Mouse (Mus musculus): Measurements from ENCODE around the gene Gm4559. TPM values are rescaled to one million over a fixed set of nuclear protein-coding genes. Genes with fewer than 3 reads are reported as not detected.
"Not testable (repeated sequence)": the region's sequence is repeated elsewhere in the genome, so short reads cannot be mapped to it uniquely, and the experiment has no call there.

Gm4559 gene
- polyA plus RNA-seq, 1 experiment from 2014 or later = not detected

GRCm38 (mm10) chr7:142284023-142284591, 9.9 kb upstream of the Gm4559 start:
- H3K36me3 ChIP-seq (ENCODE audit: control insufficient read depth, insufficient read depth, low read length) = no peaks in the 10 kb centered on the region
- peak overlapping the region; percentile 45; the same call in 1 of the 2 replicates for H3K27ac ChIP-seq (ENCODE audit: low read depth, low read length)
- no peaks in the 10 kb centered on the region for H3K9me3 ChIP-seq (ENCODE audit: control insufficient read depth, low read length)
- no peaks in the 10 kb centered on the region for H3K27me3 ChIP-seq (ENCODE audit: control insufficient read depth, insufficient read depth, low read length)
- under 1% methylated on average over 38 of the region's 38 CpGs for WGBS
- peak overlapping the region; percentile 81 for H3K4me2 ChIP-seq (ENCODE audit: low read depth, low read length)
- peak overlapping the region; percentile 53 for H3K4me3 ChIP-seq (ENCODE audit: low read depth, low read length)
- peaks cover 7% of the 10 kb centered on the region for H3K4me1 ChIP-seq (ENCODE audit: control insufficient read depth, insufficient read depth, low read length)
- H3K9ac ChIP-seq (replicated peaks; ENCODE audit: low read depth, low read length) = peak overlapping the region; percentile 57
- ATAC-seq (ENCODE audit: low read depth) = peak; percentile 57

- H3K4me2 ChIP-seq (ENCODE audit: low read depth, low read length); H3K4me1 ChIP-seq (ENCODE audit: control insufficient read depth, insufficient read depth, low read length): not testable (repeated sequence)
Observed at GRCm38 (mm10) chr7:142282847-142283246, 8.7 kb upstream of the Gm4559 start.

GRCm38 (mm10) chr7:142279291-142279690, 5.1 kb upstream of the Gm4559 start:
- not testable (repeated sequence) for H3K27me3 ChIP-seq (ENCODE audit: control insufficient read depth, insufficient read depth, low read length); H3K9me3 ChIP-seq (ENCODE audit: control insufficient read depth, low read length); ATAC-seq (ENCODE audit: low read depth); H3K36me3 ChIP-seq (ENCODE audit: control insufficient read depth, insufficient read depth, low read length); H3K9ac ChIP-seq (replicated peaks; ENCODE audit: low read depth, low read length); H3K4me2 ChIP-seq (ENCODE audit: low read depth, low read length); H3K27ac ChIP-seq (ENCODE audit: low read depth, low read length); H3K4me1 ChIP-seq (ENCODE audit: control insufficient read depth, insufficient read depth, low read length); H3K4me3 ChIP-seq (ENCODE audit: low read depth, low read length)
- WGBS = 65% methylated on average over 1 of the region's 1 CpGs

More at GRCm38 (mm10) chr7:142282847-142283246, 8.7 kb upstream of the Gm4559 start:
- H3K4me3 ChIP-seq (ENCODE audit: low read depth, low read length); H3K36me3 ChIP-seq (ENCODE audit: control insufficient read depth, insufficient read depth, low read length); H3K9ac ChIP-seq (replicated peaks; ENCODE audit: low read depth, low read length); ATAC-seq (ENCODE audit: low read depth); H3K9me3 ChIP-seq (ENCODE audit: control insufficient read depth, low read length); H3K27me3 ChIP-seq (ENCODE audit: control insufficient read depth, insufficient read depth, low read length); H3K27ac ChIP-seq (ENCODE audit: low read depth, low read length): not testable (repeated sequence)
- 26% methylated on average over 2 of the region's 2 CpGs for WGBS

- not testable (repeated sequence) for ATAC-seq (ENCODE audit: low read depth)
Observed at GRCm38 (mm10) chr7:142278183-142278582, 4.0 kb upstream of the Gm4559 start.

DNA sequence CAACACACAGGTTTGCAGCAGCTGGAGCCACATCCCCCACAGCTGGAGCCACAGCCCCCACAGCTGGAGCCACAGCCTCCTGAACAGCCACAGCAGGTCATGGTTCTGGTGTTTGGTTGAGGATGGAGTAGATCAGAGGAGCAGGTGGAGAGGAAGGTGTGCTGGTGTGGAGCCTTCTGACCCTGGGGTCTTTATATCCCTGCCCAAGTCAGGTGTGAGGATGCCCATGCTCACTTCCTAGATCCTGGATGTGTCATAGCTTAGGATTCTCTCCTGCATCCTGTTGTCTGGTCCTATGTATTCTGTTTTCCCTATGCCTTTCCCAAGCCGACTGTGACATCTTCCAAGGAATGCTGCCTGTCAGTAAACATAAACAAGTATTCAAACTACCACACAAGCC, 15.9 kb downstream of the Gm4559 start, which contains the start of gene Gm2431:
TSS of gene Gm2431 (minus strand) at position 101 of the 400 bp plus-strand sequence.
- H3K9me3 ChIP-seq (ENCODE audit: control insufficient read depth, low read length); H3K36me3 ChIP-seq (ENCODE audit: control insufficient read depth, insufficient read depth, low read length): not testable (repeated sequence)
- 74% methylated on average over 1 of the region's 1 CpGs for WGBS

More at GRCm38 (mm10) chr7:142278183-142278582, 4.0 kb upstream of the Gm4559 start:
- WGBS = 0% methylated on average over 3 of the region's 3 CpGs
- H3K27ac ChIP-seq (ENCODE audit: low read depth, low read length); H3K27me3 ChIP-seq (ENCODE audit: control insufficient read depth, insufficient read depth, low read length); H3K4me3 ChIP-seq (ENCODE audit: low read depth, low read length); H3K9me3 ChIP-seq (ENCODE audit: control insufficient read depth, low read length); H3K36me3 ChIP-seq (ENCODE audit: control insufficient read depth, insufficient read depth, low read length); H3K4me1 ChIP-seq (ENCODE audit: control insufficient read depth, insufficient read depth, low read length); H3K9ac ChIP-seq (replicated peaks; ENCODE audit: low read depth, low read length); H3K4me2 ChIP-seq (ENCODE audit: low read depth, low read length): not testable (repeated sequence)

GRCm38 (mm10) chr7:142255517-142255916, 18.6 kb downstream of the Gm4559 start:
- no peaks in the 10 kb centered on the region for H3K27me3 ChIP-seq (ENCODE audit: control insufficient read depth, insufficient read depth, low read length)
- H3K27ac ChIP-seq (ENCODE audit: low read depth, low read length) = no peak overlapping the region
- 0% methylated on average over 2 of the region's 2 CpGs for WGBS
- no peak for ATAC-seq (ENCODE audit: low read depth)
- H3K4me2 ChIP-seq (ENCODE audit: low read depth, low read length) = no peak overlapping the region
- H3K9me3 ChIP-seq (ENCODE audit: control insufficient read depth, low read length) = no peaks in the 10 kb centered on the region
- no peak overlapping the region for H3K4me3 ChIP-seq (ENCODE audit: low read depth, low read length)
- H3K9ac ChIP-seq (replicated peaks; ENCODE audit: low read depth, low read length) = no peak overlapping the region
- H3K36me3 ChIP-seq (ENCODE audit: control insufficient read depth, insufficient read depth, low read length) = no peaks in the 10 kb centered on the region
- H3K4me1 ChIP-seq (ENCODE audit: control insufficient read depth, insufficient read depth, low read length) = no peaks in the 10 kb centered on the region

More for the DNA sequence above, 15.9 kb downstream of the Gm4559 start, which contains the start of gene Gm2431:
- H3K27me3 ChIP-seq (ENCODE audit: control insufficient read depth, insufficient read depth, low read length); H3K4me1 ChIP-seq (ENCODE audit: control insufficient read depth, insufficient read depth, low read length); H3K4me3 ChIP-seq (ENCODE audit: low read depth, low read length); H3K27ac ChIP-seq (ENCODE audit: low read depth, low read length); ATAC-seq (ENCODE audit: low read depth); H3K9ac ChIP-seq (replicated peaks; ENCODE audit: low read depth, low read length); H3K4me2 ChIP-seq (ENCODE audit: low read depth, low read length): not testable (repeated sequence)

DNA sequence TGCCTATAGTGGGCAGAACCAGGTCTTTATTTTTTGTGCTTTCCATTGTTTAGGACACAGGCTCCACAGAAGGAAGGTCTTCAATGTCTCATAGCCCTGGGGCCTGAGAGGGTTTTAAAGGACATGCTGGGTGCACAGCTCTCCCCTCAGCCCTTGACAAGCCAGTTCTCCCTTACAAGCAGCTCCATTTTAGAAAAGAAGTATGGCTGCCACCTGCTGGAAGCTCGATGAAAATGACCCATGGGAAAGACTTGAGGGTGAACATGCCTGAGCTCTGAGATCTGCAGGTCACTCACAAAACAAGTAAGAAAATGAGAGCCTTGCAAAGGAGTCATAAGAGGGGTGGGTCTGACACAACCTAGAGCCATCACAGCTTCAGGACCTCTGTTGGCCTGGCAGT, 24.3 kb downstream of the Gm4559 start:
- ATAC-seq (ENCODE audit: low read depth) = no peak
- Histone ChIP-seq H3K27me3 (ENCODE audit: control insufficient read depth, insufficient read depth, low read length) (no peaks in the 10 kb centered on the region), H3K27ac (ENCODE audit: low read depth, low read length) (no peak overlapping the region), H3K36me3 (ENCODE audit: control insufficient read depth, insufficient read depth, low read length) (no peaks in the 10 kb centered on the region), H3K9me3 (ENCODE audit: control insufficient read depth, low read length) (no peaks in the 10 kb centered on the region), H3K4me1 (ENCODE audit: control insufficient read depth, insufficient read depth, low read length) (no peaks in the 10 kb centered on the region), H3K4me2 (ENCODE audit: low read depth, low read length) (no peak overlapping the region), H3K9ac (replicated peaks; ENCODE audit: low read depth, low read length) (no peak overlapping the region), H3K4me3 (ENCODE audit: low read depth, low read length) (no peak overlapping the region)
- WGBS = 0% methylated on average over 1 of the region's 1 CpGs

DNA sequence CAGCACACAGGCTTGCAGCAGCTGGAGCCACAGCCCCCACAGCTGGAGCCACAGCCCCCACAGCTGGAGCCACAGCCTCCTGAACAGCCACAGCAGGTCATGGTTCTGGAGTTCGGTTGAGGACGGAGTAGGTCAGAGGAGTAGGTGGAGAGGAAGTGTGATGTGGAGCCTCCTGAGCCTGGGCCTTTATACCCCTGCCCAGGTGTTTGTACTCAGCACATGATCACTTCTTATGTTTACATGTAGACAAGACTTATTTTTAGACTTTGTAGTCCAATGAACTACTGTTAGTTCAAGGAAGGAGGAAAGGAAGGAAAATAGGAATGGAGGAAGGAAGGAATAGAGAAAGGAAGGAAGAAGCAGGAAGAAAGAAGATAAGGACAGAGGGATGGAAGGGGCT, 33.2 kb downstream of the Gm4559 start, which contains the start of gene Gm40460:
TSS of gene Gm40460 (minus strand) at position 101 of the 400 bp plus-strand sequence.
- H3K4me1 ChIP-seq (ENCODE audit: control insufficient read depth, insufficient read depth, low read length) = no peaks in the 10 kb centered on the region
- no peak within 1 kb of the TSS for H3K9ac ChIP-seq (replicated peaks; ENCODE audit: low read depth, low read length)
- H3K27ac ChIP-seq (ENCODE audit: low read depth, low read length) = no peak within 1 kb of the TSS
- 60% methylated on average over 2 of the region's 2 CpGs for WGBS
- H3K4me3 ChIP-seq (ENCODE audit: low read depth, low read length) = no peak within 1 kb of the TSS
- ATAC-seq (ENCODE audit: low read depth) = no peak
- no peaks in the 10 kb centered on the region for H3K36me3 ChIP-seq (ENCODE audit: control insufficient read depth, insufficient read depth, low read length)
- no peaks in the 10 kb centered on the region for H3K9me3 ChIP-seq (ENCODE audit: control insufficient read depth, low read length)
- H3K4me2 ChIP-seq (ENCODE audit: low read depth, low read length) = no peak within 1 kb of the TSS
- no peaks in the 10 kb centered on the region for H3K27me3 ChIP-seq (ENCODE audit: control insufficient read depth, insufficient read depth, low read length)

DNA sequence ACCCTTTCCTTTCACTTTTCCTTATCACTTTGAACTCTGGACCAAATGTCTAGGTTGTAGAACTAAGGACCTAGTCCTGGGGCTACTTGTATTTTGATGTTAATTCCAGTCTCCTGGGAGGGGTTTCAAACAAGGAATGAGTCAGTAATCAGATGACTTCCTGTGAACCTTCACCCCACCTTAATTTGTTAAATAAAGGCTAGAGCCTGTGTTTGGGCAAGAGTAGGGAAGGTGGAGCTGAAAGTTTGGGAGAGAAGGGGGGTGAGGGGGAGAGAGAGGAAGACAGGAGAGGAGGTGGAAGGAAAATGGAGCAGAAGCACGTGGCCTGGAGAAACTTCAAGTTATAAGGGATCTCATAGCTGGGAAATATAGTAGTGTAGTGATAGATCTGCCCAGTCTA, 42.6 kb downstream of the Gm4559 start:
- H3K36me3 ChIP-seq (ENCODE audit: control insufficient read depth, insufficient read depth, low read length) = no peaks in the 10 kb centered on the region
- H3K27me3 ChIP-seq (ENCODE audit: control insufficient read depth, insufficient read depth, low read length) = no peaks in the 10 kb centered on the region
- H3K9ac ChIP-seq (replicated peaks; ENCODE audit: low read depth, low read length) = no peak overlapping the region
- H3K4me2 ChIP-seq (ENCODE audit: low read depth, low read length) = no peak overlapping the region
- ATAC-seq (ENCODE audit: low read depth) = no peak
- H3K27ac ChIP-seq (ENCODE audit: low read depth, low read length) = no peak overlapping the region
- H3K9me3 ChIP-seq (ENCODE audit: control insufficient read depth, low read length) = no peaks in the 10 kb centered on the region
- WGBS = 40% methylated on average over 1 of the region's 1 CpGs
- H3K4me3 ChIP-seq (ENCODE audit: low read depth, low read length) = no peak overlapping the region
- no peaks in the 10 kb centered on the region for H3K4me1 ChIP-seq (ENCODE audit: control insufficient read depth, insufficient read depth, low read length)

Data from neural tube, embryonic 14.5 days (tissue).